Mouse (Mus musculus): ENCODE data around the gene Tspan7.

GRCm38 (mm10) chrX:10502616-10503015 lies 17.7 kb downstream of the Tspan7 start:
- TF ChIP-seq CTCF (IDR thresholded peaks at IDR 0.05): no peak
- no peak for TF ChIP-seq POLR2A (IDR thresholded peaks at IDR 0.05; ENCODE audit: insufficient read depth, low read depth, low read length)
